Mouse (Mus musculus) left cerebral cortex, adult 18-20 months (tissue): Measurements from ENCODE around the gene Kmt2d. TPM values are rescaled to one million over a fixed set of nuclear protein-coding genes. Genes with fewer than 3 reads are reported as not detected.

Experiments
- DNase-seq, 2 experiments: peaks; one replicate each; pipeline ENCODE4 v3.0.0; 2021 to 2022; ENCODE audit warnings: low spot score in 2 of 2, mixed read lengths in 1 of 2
- total RNA-seq, 2 experiments: library from RNA; stranded (reverse); gene quantifications; 2 replicates each; pipeline ENCODE4 v1.2.3; 2021

The Kmt2d gene
- total RNA-seq, 2 experiments from 2014 or later: 74.3 to 77.8 TPM

DNA sequence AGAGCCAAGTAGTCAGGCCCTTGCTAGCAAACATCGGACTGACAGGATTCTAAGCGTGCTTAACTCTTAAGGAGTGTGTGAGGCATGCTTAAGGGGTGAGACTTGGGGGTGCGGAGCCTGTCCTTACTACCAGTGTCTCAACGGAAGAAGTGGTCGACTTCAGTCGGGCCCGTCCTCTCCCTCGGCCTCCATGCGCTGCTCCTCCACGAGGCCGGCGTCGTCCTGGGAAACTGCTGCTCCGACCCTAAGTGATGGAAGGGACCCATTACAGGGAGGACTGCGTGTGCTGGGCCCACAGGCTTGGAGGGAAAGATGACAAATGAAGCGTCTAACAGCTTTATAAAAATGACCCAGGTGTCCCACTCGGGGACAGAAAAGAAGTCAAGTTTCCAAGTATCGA lies 10.1 kb downstream of the Kmt2d start:
- DNase-seq: no peak

DNA sequence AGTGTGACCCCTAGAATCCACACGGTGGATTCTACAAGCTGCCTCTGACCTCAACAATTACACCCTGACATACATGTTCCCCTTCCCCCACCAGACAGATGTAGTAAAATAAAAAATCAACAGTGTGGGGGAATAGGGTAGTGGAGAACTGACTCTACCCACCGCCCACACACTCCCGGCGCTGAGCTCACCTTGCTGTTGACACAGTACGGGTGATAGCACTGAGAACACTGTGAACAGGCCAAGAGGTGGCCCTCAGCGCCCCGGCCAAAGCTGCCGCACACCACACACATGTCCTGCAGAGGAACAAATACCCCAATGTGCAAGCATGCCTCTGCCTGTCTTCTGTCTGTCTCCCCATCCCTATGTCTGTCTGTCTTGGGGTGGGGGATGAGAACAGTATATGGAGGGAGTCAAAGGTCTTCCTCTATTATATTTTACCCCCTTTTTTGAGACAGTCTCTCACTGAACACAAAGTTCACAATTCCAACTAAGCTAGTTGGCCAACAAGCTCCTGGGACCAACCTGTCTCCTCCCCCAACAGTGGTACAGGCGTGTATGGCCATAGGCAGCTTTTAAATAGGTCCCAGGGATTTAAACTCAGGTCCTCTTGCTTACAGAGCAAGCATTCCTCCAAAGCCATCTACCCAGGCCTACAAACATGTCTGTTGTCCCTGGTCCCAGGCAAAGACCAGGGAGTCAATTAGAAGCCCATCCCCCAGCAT lies 11.5 kb downstream of the Kmt2d start:
- DNase-seq: no peak

DNA sequence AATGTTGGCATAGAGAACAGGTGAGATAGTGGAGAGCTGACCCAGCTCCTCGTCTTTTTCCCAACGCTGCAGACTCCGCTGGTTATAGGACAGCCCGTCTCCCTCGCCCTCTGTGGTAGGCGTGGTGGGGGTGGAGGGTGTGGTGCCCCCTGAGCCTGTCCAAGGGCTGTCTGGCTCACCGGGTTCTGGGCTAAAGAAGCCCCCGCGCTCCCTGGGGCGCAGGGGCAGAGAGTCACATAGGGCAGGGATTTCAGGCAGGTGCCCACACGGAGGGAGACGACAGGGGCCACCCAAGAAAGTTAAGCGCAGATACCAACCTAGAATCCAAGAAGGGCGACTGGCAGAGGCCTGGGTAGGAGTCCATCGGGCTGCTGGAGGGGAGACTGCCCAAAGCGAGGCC lies 16.8 kb downstream of the Kmt2d start:
- no peak for DNase-seq

DNA sequence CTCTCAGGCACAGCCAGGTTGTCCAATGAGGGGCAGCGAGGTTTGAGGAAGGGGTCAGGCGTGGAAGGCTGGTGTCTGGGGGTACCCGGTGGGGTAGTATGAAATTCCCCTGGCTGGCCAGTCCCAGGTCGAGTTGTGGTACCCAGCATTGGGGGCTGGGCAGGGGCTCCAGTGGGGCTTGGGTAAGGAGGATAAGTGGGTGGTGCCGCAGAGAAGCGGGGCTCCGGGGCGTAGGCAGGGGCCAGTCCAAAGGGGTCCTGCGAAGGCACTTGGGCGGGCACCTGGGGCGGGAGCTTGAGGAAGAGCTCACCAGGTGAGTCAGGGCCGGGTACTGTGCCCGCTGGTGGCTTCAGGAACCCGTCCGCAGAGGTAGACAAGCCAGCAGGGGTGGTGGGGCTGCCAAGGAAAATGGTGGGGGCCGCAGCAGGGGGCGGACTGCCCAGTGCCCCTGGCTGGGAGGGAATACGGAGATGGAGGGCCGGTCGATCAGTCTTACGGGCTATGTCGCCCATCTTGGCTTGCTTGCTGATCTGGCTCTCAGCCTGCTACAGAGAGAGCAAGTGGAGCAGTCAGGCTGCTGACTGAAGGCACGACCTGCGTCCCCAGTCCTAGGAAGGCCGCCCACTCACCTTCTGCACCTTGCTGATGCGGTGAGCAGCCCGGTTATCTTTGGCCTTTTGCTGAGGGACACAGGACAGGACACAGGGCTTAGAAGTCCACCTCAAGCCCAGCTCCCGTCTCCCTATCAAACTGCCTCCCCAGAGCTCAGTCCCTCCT lies 17.7 kb downstream of the Kmt2d start:
- DNase-seq: no peak

DNA sequence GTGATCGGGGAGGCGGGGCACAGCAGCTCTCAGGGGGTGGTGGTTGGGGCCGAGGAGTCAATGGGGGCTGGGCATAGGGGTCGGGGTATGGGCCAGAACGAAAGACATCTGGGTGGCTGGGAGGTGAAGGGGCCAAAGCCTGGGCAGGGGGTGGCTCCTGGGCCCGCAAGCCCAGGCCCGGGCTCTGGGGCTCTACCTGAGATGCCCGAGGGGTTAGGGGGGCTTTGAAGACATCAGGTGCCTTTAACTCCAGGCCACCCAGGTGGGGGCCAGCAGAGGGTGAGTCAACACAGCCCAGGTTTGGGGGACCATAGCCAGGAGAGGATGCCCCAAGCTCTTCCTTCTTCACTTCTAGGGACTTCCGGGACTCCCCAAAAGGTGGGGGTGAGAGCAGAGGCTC lies 18.3 kb downstream of the Kmt2d start:
- DNase-seq: no peak

DNA sequence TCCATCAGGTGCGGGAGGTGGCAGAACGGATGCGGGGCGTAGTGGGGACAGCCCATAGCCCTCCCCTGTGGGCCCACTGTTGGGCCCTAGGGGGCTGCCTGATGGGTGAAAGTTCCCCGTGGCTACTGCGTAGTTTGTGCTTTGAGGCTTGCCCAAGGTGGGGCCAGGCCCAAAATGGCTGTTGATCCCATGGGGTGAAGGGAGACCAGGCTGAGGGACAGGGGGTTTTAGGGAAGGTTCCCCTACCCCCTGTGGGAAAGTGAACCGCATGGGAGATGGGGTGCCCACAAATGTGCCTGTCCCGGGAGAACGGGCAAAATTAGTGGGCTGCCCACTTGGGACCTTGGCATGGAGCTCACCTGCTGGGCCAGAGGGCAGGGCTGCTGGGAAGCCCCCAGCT lies 18.9 kb downstream of the Kmt2d start:
- no peak for DNase-seq

DNA sequence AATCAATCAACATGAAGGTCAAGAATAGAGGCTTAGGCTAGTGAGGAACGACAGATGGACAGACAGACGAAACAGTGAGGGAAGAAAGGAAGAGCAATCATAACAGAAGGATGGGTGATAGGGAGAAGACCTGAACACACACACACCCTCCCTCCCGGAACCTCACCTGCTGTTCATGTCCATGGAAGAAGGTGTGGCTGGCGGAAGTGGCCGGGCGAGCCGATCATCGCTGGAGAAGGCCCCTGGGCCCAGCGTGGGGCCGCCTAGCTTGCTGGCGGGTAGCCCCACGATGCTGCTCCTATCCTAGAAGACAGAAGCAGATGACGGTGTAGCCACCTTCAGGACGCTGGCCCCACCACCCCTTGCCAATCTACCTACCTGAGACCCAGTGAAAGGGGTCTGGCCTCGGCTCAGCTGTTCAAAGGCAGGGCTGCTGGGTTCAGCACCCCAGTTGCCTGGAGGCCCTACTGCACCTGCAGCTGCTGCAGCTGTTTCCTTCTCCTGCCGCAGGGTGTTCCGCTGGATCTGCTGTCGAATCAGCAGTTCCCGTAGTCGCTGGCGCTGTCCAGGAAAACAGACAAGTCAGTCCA lies 19.7 kb downstream of the Kmt2d start:
- no peak for DNase-seq

DNA sequence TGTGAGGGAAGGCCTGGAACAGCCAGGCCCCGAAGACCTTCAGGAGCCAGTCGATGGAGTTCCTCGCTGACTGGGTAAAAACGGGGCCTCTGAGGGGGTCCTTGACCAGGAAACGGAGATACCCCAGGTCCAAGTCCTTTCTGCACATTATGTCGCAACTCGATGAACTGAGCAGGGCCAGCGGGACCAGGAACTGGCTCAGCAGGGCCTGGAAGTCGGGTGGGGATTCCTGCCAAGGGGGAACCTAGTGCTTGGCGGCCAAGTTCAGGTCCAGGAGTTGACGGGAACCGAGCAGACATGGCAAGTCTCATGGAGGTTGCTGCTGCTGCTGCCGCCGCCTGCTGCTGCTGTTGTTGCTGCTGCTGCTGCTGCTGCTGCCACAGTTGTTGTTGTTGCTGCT lies 20.3 kb downstream of the Kmt2d start:
- DNase-seq: no peak

DNA sequence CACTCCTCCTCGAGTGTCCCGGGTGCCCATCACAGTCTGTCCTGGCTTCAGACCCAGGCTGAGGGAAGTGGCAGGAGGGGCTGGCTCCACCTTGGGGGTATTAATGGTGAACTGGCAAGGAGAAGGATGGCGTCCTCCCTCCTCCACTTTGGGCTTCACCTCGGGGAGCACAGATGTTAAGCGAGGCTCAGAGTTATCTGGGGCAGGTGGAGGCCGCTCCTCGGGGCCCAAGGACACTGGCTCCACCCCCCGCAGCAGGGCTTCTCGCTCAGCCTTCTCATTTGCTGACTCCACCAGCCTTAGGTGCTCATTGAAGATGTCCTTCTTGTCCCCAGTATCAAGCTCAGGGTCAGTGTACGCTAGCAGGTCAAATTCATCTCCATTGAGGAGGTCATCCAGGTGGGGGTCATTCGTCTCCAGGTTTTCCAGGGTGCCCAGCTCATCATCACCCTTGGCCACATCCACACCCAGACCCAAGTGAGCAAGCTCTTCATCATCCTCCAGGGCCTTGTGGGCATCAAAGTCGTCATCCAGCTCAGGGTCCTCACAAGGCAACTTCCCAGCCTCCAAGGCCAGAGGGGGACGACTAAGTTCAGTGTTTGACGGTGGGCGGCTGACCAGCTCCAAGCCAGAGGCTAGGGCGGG lies 20.9 kb downstream of the Kmt2d start:
- no peak for DNase-seq

DNA sequence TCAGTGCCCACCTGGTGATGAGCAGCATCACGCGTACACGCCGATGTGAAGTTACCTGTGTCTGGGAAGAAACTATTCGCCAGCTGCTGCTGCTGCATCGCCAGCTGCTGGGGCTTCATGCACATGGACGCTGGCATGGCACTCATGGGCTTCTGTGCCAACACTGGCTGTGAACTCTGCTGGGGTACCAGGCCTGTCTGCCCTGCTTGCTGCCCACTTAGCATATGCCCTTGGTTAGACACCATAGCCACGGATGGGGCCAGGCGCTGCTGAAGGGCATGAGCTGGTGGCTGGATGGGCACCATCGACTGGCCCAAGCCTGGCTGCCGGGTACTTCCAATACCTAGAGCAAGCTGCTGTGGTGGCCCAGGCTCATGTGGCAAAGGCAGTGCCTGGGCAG lies 21.8 kb downstream of the Kmt2d start:
- no peak for DNase-seq

DNA sequence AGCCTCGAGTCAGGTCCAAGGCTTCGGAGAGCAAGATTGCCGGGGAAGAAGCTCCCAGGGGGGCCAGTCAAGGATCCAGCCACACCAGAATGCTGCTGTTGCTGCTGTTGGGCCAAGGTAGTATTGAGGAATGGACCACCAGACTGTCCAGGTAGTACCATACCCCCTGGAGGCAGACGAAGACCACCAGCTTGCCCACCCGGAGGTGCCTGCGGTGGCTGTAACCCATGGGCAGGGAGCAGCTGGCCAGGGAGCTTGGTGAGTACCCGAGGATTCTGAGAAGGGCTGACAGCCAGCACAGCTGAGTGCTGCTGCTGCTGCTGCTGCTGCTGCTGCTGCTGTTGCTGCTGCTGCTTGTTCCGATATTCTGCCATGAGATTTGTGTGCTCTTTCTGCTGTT lies 24.9 kb downstream of the Kmt2d start:
- DNase-seq: no peak

DNA sequence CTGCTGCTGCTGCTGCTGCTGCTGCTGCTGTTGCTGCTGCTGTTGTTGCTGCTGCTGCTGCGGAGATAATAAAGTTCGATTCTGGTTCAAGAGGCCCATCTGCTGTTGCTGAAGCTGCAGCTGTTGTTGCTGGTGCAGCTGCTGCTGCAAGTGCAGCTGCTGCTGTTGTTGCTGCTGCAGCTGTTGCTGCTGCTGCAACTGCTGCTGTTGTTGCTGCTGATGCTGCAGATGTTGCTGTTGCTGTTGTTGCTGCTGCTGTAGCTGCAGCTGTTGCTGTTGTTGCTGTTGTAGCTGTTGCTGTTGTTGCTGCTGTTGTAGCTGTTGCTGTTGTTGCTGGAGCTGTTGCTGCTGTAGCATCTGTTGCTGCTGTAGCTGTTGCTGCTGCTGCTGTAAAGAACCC lies 25.9 kb downstream of the Kmt2d start:
- no peak for DNase-seq

DNA sequence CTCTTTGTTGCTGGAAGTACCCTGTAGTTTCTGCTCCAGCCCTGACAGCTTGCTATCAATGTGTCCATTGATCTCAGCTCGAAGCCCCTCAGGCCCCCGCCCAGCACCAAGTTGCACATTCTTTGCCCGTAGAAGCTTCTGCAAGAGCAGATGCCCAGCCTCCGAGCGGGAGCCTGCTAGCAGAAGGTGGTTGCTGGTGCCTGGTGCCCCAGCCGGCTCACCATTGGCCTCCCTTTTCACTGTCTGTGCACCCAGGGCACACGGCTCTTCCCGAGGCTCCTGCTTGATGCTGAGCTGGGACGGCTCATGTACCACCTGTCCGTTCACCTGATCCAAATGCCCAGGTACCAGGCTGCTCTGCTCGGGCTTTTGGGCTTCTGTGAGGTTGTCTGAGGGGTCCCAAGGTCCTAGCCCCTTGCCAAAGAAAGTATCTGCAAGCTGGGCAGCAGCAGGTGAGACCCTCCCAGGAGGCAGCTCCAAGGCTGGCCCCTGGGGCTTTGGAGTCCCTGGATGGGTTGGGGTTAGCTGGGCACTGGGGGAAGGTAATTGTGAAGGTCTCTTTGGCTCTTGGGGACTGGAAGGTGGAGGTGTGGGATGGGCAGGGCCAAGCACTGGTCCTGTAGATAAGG lies 27.3 kb downstream of the Kmt2d start:
- no peak for DNase-seq

DNA sequence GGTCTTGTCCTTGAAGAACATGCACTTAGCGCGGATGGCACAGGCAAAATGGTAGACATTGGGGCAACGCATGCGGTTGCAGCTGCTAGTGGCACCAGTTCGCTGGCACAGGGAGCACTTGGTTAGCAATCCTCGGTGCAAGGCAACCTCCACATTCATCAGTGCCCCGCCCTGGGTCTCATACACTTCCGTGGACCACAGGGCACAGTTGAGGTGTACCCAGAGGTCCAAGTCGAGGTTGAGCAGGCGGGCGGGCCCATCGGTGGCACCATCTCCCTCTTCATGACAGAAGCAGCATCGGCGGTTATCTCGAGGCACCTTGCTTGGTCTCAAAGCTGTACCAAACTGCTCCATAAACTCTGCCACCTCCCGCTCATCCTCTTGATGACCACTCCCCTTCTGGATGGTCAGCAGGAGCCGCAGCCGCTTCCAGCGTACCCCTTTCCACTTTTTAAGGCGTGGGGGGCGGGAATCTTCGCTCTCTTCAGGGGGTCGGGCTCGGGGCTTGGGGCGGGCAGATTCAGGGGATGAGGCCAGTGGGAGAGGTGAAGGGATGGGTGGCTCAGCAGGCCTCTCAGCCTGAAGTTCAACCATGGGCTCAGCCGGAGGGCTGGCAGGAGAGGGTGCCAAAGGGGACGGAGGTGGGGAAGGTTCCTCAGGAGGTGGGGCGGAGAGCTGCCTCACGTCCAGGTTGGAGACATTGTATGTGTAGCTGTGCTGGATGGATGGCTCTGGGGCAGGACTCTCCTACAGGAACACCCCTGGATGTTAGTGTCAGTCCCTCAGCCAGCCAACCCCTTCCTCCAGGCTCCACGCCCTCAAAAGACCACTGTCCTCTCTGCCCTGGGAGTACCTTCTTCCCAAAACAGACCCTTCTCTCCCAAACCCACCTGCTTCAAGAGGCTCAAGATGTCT lies 31.1 kb downstream of the Kmt2d start:
- no peak for DNase-seq

DNA sequence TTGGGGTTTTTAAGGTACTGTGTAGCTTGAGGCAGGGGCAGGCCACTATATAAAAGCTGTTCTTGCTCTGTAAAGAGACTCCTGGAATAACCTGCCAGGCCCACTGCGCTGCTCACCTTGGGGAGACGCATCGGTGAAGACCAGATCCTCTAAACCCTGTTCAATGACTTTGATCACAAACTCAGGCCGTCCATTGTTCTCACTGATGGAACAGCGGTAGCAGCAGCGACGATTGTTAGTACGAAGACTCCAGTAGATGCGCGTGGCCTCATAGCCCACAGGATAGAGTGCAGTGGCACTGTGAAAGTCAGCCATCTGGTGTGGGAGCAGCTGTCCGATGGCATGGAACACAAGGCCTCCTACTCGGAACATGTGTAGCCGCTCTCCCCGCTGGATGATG lies 31.8 kb downstream of the Kmt2d start:
- no peak for DNase-seq

DNA sequence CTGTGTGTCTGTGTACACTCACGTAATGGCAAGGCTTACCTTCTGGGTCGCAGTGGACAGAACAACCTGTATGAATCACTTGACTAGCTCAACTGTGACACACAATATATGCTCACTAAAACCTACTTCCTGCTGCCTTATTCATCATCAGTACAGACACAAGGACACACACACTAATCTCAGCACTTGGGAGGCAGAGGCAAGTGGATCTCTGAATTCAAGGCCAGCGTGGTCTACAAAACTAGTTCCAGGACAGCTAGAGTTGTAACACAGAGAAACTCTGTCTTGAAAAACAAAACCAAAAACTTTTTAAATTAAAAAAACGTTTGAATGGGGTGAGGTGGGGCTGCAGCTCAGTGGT lies 33.3 kb downstream of the Kmt2d start:
- DNase-seq: no peak

DNA sequence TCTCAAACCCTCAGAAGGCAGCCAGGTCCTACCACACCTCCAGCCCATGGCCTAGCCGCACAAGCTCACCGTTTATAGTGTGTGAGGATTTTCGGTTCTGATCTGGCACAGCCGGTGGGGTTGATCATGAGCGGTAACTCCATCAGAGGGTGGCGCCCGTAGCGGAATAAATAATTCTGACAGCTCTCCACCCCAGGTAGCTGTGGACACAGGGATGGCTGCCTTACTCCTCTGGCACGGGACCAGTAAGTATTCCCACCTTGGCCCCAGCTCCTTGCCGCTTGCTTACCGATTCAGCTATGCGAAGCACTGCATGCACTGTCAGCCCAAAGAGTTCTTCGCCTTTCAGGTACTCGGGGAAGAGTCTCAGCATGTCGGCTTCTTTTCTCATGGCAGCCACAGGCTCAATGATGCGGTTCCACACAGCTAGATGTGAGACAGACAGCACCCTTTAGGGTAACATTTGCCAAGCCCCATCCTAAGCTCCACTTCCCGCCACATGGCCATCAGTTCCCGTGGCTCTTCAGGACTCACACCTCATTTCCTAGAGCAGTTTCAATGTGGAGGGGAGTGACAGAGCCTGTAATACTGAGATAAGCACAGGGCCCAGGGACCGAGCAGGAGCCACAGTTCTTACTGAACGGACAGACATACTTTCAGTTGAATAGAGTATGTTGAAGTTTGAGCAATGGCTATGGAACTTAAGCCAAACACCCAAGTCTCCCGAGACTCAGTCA lies 33.8 kb downstream of the Kmt2d start:
- DNase-seq: no peak

DNA sequence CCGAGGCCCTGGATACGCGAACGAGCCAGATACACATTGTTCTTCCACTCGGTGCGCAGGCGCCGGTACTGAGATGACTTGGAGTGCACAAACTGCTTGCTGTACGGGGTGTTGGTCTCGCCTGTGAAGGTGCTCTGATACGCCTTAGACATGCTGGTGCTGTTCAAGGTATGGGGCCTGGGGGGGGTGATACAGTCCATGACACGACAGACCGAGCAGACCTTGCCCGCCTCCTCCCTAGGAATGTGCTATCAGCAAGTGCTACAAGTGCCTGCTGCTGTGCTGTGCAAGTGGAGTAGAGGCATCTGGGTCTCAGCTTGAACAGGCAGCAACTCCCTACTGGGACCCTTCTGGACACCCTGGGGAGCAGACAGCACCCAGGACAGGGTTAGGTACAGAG lies 35.7 kb downstream of the Kmt2d start:
- no peak for DNase-seq

DNA sequence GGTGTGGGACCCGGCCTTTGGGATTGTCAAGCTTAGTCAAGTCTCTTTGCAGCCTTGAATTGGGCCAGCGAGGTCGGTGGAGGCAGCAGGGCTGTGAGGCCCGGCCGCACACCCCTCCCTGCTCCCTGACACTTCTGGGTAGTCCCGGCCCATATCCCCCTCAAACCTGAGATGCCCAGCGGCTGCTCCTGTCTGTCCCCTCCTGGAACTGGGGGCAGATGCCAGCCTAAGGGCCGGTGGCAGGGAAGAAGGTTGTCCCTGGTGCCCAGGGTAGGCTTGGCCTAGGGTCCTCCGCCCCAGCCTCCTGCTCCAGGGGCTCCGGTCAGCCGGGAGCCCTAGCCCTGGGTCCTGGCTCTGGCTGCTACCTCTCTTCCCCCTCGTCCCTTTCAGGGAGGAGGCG lies 36.9 kb downstream of the Kmt2d start:
- no peak for DNase-seq

DNA sequence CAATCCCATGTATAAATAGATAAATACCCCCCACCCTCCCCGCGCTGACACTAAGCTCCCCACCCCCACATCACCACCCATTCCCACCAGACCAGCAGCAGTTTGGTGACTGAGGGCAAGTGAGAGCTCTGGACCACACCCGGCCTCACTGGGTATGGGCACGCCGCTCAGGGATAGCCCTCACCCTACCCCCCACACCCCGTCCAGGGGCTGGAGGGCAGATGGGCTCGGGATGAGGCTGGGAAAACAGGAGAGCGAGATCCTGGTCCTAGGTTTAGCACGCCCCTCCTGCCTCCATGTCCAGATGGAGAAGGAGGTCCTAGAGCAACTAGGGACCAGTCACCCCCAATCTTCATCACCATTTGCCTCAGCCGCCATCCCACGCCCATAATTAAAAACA lies 37.7 kb downstream of the Kmt2d start:
- no peak for DNase-seq
